Mouse (Mus musculus): ENCODE measurements around the gene Cox6b2. TPM values are rescaled to one million over a fixed set of nuclear protein-coding genes. Genes with fewer than 3 reads are reported as not detected.

The Cox6b2 gene
- polyA plus RNA-seq, 1 experiment from 2014 or later = 14.1 TPM

DNA sequence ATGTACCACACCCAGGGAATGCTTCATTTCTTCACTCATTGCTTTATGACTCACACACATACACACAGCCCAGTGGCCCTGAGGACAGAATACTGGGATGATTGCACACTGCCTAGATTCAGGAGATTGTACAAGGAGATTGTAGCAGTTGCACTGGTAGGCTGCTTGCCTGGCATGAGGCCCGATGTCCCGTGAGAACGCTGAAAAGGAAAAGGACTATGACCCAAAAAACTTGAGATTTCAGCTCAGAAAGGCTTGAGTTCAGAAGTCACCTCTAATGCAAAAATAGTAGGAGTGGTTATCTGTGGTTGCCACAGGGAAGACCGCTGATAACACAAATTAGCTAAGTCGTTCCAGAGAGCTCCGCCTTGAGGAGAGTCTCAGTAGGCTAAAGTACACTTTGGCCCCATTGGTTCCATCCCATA is 19.9 kb downstream of the Cox6b2 start:
- Histone ChIP-seq H3K9ac (replicated peaks) (no peak overlapping the region), H3K27ac (replicated peaks) (no peak overlapping the region), H3K4me1 (no peaks in the 10 kb centered on the region), H3K4me3 (no peak overlapping the region), H3K27me3 (no peaks in the 10 kb centered on the region), H3K9me3 (no peaks in the 10 kb centered on the region), H3K36me3 (no peaks in the 10 kb centered on the region), H3K4me2 (replicated peaks) (no peak overlapping the region)
- ATAC-seq (replicated peaks) = no peak
- 78% methylated on average over 6 of the region's 6 CpGs for WGBS

DNA sequence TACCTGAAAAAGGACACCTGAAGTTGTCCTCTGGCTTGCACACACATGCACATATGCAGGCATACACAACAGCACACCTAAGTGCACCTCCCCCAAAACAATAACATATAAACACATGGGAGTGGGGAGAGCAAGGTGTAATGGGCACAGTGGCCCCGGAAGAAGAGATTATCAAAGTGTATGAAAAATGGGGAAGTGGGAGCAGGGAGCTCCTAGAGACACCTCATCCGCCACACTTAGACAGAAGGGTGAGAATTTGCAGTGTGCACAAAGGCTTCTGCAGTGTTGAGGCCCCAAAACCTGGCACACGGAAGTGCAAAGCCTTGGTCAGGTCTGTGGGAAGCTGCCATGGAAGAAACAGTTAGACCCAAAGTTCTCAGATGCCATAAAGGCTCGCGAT is 21.8 kb downstream of the Cox6b2 start:
- Histone ChIP-seq H3K9ac (replicated peaks) (no peak overlapping the region), H3K9me3 (no peaks in the 10 kb centered on the region), H3K4me1 (no peaks in the 10 kb centered on the region), H3K27ac (replicated peaks) (no peak overlapping the region), H3K4me3 (no peak overlapping the region), H3K27me3 (no peaks in the 10 kb centered on the region), H3K36me3 (no peaks in the 10 kb centered on the region), H3K4me2 (replicated peaks) (no peak overlapping the region)
- ATAC-seq (replicated peaks) = no peak
- WGBS = 85% methylated on average over 5 of the region's 5 CpGs

GRCm38 (mm10) chr7:4725169-4725568 is 27.7 kb downstream of the Cox6b2 start, which contains the start of gene Tmem150b:
Gene Tmem150b, minus strand, starts transcription at chr7:4725249.
- H3K4me3 ChIP-seq = no peak within 1 kb of the TSS
- no peak within 1 kb of the TSS for H3K27ac ChIP-seq (replicated peaks)
- 82% methylated on average over 7 of the region's 7 CpGs for WGBS
- H3K27me3 ChIP-seq = no peaks in the 10 kb centered on the region
- no peak within 1 kb of the TSS for H3K9ac ChIP-seq (replicated peaks)
- no peaks in the 10 kb centered on the region for H3K36me3 ChIP-seq
- no peaks in the 10 kb centered on the region for H3K4me1 ChIP-seq
- H3K9me3 ChIP-seq = no peaks in the 10 kb centered on the region
- no peak within 1 kb of the TSS for H3K4me2 ChIP-seq (replicated peaks)
- ATAC-seq (replicated peaks) = no peak

- H3K4me3 ChIP-seq = no peak overlapping the region
- 78% methylated on average over 3 of the region's 3 CpGs for WGBS
- no peak overlapping the region for H3K4me2 ChIP-seq (replicated peaks)
- no peaks in the 10 kb centered on the region for H3K36me3 ChIP-seq
- ATAC-seq (replicated peaks) = no peak
- no peaks in the 10 kb centered on the region for H3K27me3 ChIP-seq
- H3K9ac ChIP-seq (replicated peaks) = no peak overlapping the region
- H3K4me1 ChIP-seq = no peaks in the 10 kb centered on the region
- no peak overlapping the region for H3K27ac ChIP-seq (replicated peaks)
- H3K9me3 ChIP-seq = no peaks in the 10 kb centered on the region
These were observed 28.5 kb downstream of the Cox6b2 start for GRCm38 (mm10) chr7:4724359-4724758.

DNA sequence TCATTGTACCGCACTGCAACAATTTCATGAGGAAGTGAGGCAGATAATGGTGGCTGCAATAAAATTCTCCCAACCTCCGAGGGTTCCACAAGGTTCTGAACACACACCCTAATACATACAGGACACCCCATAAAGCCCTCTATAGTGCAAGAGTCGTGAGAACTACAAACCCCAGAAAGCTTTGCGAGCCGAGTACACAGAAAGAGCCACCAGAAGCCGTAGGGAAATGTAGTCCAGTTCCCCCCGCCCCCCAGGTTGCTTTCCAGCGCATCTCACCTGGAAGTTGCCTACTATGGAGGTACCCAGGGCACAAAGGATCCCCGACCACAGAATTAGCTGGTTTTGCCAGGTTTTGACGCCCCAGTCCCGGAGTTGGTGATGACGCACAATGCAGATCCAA is 29.4 kb downstream of the Cox6b2 start:
- no peak overlapping the region for H3K27ac ChIP-seq (replicated peaks)
- peak overlapping the region; percentile 48 for H3K4me2 ChIP-seq (replicated peaks)
- H3K4me1 ChIP-seq = no peaks in the 10 kb centered on the region
- H3K36me3 ChIP-seq = no peaks in the 10 kb centered on the region
- H3K4me3 ChIP-seq = peak overlapping the region; percentile 32
- peak; percentile 85 for ATAC-seq (replicated peaks)
- peak overlapping the region; percentile 37; the same call in 1 of the 2 replicates for H3K9ac ChIP-seq (replicated peaks)
- WGBS = 39% methylated on average over 12 of the region's 12 CpGs
- no peaks in the 10 kb centered on the region for H3K27me3 ChIP-seq
- H3K9me3 ChIP-seq = no peaks in the 10 kb centered on the region

DNA sequence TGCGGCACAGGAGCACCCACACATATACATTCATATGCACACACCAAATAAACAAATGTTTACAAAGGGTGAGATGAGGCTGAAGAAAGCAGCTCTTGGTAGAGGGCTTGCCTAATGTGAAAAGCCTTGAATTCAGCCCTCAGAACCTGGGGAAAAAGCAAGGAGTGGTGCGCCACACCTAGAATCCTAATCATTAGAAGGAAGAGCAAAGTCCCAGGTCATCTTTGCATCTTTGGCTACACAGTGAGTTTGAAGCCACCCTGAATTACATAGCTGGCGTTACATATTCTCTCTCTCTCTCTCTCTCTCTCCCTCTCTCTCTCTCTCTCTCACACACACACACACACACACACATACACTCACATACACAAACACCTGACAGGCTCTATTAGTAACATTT is 33.6 kb downstream of the Cox6b2 start:
- no peak overlapping the region for H3K4me2 ChIP-seq (replicated peaks)
- no peak overlapping the region for H3K4me3 ChIP-seq
- no peak overlapping the region for H3K27ac ChIP-seq (replicated peaks)
- WGBS = 93% methylated on average over 3 of the region's 3 CpGs
- no peaks in the 10 kb centered on the region for H3K27me3 ChIP-seq
- no peak for ATAC-seq (replicated peaks)
- H3K9me3 ChIP-seq = no peaks in the 10 kb centered on the region
- no peak overlapping the region for H3K9ac ChIP-seq (replicated peaks)
- no peaks in the 10 kb centered on the region for H3K4me1 ChIP-seq
- peaks cover 28% of the 10 kb centered on the region for H3K36me3 ChIP-seq

DNA sequence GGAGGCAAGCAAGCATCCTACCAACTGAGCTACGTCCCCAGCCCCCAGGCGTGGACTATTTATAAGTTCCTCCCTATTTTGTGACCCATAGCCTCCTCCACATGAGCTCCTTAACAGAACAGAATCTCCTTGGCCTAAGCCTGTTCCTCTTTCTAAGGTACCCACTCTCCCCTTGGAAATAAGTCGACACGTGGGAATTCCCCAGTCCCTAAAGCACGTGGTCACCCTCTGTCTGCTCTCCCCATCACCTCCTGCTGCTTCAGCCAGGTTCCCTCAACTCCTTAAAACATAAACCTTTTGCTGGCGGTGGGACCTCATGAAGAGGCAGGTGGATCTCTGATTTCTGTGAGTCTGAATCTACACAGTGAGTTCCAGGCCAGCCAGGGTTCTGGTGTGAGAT is 35.9 kb downstream of the Cox6b2 start:
- Histone ChIP-seq H3K9ac (replicated peaks) (no peak overlapping the region), H3K27ac (replicated peaks) (no peak overlapping the region), H3K4me3 (no peak overlapping the region), H3K9me3 (no peaks in the 10 kb centered on the region), H3K27me3 (no peaks in the 10 kb centered on the region), H3K36me3 (peaks cover 52% of the 10 kb centered on the region), H3K4me1 (no peaks in the 10 kb centered on the region), H3K4me2 (replicated peaks) (no peak overlapping the region)
- 70% methylated on average over 6 of the region's 6 CpGs for WGBS
- no peak for ATAC-seq (replicated peaks)

- no peak for ATAC-seq (replicated peaks)
- H3K27ac ChIP-seq (replicated peaks) = no peak overlapping the region
- no peaks in the 10 kb centered on the region for H3K4me1 ChIP-seq
- 90% methylated on average over 3 of the region's 3 CpGs for WGBS
- no peaks in the 10 kb centered on the region for H3K9me3 ChIP-seq
- H3K4me3 ChIP-seq = no peak overlapping the region
- no peak overlapping the region for H3K4me2 ChIP-seq (replicated peaks)
- no peaks in the 10 kb centered on the region for H3K27me3 ChIP-seq
- no peak overlapping the region for H3K9ac ChIP-seq (replicated peaks)
- H3K36me3 ChIP-seq = peaks cover 88% of the 10 kb centered on the region
These were observed 40.3 kb downstream of the Cox6b2 start for GRCm38 (mm10) chr7:4712594-4712993.

- Histone ChIP-seq H3K4me2 (replicated peaks) (no peak overlapping the region), H3K36me3 (peaks cover 75% of the 10 kb centered on the region), H3K9ac (replicated peaks) (no peak overlapping the region), H3K4me3 (no peak overlapping the region), H3K27ac (replicated peaks) (no peak overlapping the region), H3K27me3 (no peaks in the 10 kb centered on the region), H3K4me1 (peaks cover 9% of the 10 kb centered on the region), H3K9me3 (no peaks in the 10 kb centered on the region)
- 27% methylated on average over 18 of the region's 18 CpGs for WGBS
- ATAC-seq (replicated peaks) = no peak
These were observed 47.8 kb downstream of the Cox6b2 start for GRCm38 (mm10) chr7:4705098-4705497.

GRCm38 (mm10) chr7:4703195-4703594 is 49.7 kb downstream of the Cox6b2 start:
- no peak overlapping the region for H3K4me2 ChIP-seq (replicated peaks)
- H3K9me3 ChIP-seq = no peaks in the 10 kb centered on the region
- no peak overlapping the region for H3K4me3 ChIP-seq
- H3K9ac ChIP-seq (replicated peaks) = no peak overlapping the region
- H3K27me3 ChIP-seq = no peaks in the 10 kb centered on the region
- WGBS = 97% methylated on average over 7 of the region's 7 CpGs
- H3K27ac ChIP-seq (replicated peaks) = no peak overlapping the region
- H3K4me1 ChIP-seq = peaks cover 9% of the 10 kb centered on the region
- peaks cover 76% of the 10 kb centered on the region for H3K36me3 ChIP-seq
- ATAC-seq (replicated peaks) = no peak

DNA sequence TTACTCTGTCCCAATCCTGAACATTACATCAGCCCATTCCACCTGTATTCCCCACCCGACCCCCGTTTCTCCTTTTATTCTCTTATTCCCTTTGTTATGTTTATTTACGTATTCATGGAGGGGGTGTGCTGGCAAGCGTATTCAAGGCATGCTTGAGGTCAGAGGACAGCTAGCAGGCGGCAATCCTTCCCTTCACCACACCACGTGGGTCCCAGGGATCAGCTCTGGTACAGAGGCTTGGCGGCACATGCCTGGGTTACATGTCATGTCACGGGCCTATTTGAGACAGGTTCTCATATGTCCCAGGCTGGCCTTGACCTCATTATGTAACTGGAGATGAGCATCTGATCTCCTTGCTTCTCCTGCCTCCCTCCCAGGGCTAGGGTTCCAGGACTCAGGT is 50.6 kb downstream of the Cox6b2 start:
- Histone ChIP-seq H3K9ac (replicated peaks) (no peak overlapping the region), H3K4me2 (replicated peaks) (no peak overlapping the region), H3K36me3 (peaks cover 75% of the 10 kb centered on the region), H3K4me3 (no peak overlapping the region), H3K27me3 (no peaks in the 10 kb centered on the region), H3K27ac (replicated peaks) (no peak overlapping the region; the same call in 1 of the 2 replicates), H3K9me3 (no peaks in the 10 kb centered on the region), H3K4me1 (peaks cover 9% of the 10 kb centered on the region)
- no peak for ATAC-seq (replicated peaks)
- 39% methylated on average over 8 of the region's 8 CpGs for WGBS

Measured in forebrain, embryonic 15.5 days (tissue).